Mouse (Mus musculus): Measurements from ENCODE around the gene Dock4.

Dock4 gene

GRCm38 (mm10) chr12:40511643-40512369 lies 66.1 kb downstream of the Dock4 start:
- CTCF ChIA-PET, result interaction anchor here (0.6 kb wide), 1 partner anchor 113 kb away, joined by 3 read pairs; no protein-coding TSS in a partner anchor

GRCm38 (mm10) chr12:40512370-40512693 lies 66.6 kb downstream of the Dock4 start:
- CTCF ChIA-PET, result no interaction called here

DNA sequence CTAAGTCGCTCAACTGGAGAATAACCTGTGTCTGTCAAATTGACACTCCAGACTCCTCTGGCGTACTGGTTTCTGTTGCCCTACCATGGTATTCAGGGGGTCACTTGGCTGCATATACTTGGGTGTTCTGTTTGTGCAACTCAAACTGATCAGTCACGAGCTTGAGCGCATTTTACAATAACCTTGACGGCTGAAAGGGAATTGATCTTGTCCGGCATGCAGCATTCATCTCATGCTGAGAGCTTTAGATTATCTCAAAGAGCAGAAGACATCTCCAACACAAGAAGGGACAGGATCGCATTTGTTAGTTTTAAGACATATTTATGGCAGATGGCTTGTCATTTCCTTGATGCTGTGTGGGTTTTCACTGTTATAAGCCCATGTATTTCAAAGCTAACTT lies 67.2 kb downstream of the Dock4 start:
- CTCF ChIA-PET, result interaction anchor here (1.4 kb wide), 1 partner anchor 290 kb away, joined by 5 read pairs; no protein-coding TSS in a partner anchor

DNA sequence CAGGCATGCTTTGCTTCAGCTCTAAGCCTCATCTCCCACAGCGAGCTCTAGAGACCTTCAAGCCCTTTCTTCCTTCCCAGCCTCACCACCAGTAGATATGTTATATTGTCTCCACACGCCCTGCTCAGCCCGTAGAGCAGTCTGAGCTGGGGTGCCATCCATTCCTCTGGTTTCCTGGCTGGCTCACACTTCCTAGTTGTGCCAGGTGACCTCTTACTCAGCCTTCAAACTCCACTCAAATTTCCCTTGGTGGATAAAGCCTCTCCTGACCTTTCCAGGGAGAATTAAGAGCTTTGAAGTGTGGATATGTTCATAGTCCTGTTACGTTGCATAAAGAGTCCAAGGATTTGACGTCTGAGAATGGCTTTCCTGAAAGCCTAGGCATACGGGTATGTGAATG lies 68.3 kb downstream of the Dock4 start:
- CTCF ChIA-PET, result interaction anchor here (1.4 kb wide), 1 partner anchor 291 kb away, joined by 5 read pairs; no protein-coding TSS in a partner anchor

GRCm38 (mm10) chr12:40522468-40522867 lies 76.7 kb downstream of the Dock4 start:
- CTCF ChIA-PET, result no interaction called here

DNA sequence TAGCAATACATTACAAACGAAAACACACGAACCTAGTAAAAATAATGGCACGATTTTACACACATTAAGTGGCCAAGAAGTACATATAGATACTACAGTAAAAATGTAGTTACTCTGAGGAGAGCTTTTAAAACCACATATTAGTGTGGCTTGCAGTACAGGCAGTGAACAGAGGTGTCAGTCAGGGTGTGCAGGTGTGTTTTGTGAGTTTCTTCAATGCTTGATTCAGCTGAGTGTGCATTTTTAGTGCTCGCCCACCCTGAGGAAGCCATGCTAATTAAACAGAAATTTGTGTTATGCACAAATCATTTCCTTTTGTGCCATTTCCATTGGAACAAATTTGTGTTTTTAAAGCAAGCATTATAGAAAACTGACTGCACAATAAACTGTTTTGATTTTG lies 77.3 kb downstream of the Dock4 start:
- CTCF ChIA-PET, result no interaction called here

- CTCF ChIA-PET, result no interaction called here
Measured at GRCm38 (mm10) chr12:40525045-40525444, 79.3 kb downstream of the Dock4 start.

DNA sequence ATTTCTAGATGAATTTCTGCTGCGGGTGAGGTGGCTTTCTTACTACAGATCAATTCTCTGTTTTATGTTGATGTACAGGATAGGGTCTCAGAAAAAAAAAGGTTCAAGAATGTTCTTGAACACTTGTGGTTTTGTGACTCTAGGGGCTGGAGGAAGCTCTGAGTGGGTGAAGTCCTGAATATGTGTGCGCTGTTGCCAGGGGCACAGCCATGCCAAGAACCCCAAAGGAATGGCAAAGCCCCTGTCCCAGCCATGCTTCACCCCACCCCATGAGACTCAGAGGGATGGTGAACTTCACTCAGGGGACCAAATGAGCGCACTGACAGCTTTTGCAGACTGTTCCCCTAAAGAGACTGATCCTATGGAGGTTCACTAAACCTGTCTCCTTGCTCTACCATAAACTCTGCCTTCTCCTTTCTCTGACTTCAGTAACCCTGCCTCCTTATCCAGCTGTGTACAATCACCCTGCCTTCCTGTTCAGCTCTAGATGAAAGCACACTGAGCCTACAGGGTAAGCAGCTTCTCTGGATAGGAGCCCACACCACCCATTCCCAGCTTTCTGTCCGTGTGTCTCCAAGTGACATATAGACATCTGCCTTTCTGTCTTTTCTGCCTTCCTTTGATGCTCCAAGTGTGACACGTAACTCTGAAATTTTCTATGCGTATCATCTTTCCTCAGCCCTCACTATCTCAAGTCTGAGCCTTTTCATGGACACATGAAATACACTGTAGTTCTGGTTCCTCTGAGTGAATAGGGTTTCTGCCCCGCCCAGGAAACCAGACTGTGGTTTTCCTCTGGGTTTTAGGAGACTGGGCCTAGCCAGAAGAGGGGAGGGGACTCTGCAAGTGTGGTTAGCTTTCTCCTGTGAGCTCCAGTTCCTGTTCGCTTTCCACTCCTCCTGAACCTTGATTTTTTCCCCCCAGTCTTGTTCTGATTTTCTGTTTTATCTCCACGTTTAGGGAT lies 90.2 kb downstream of the Dock4 start:
- CTCF ChIA-PET, result interaction anchor here (0.6 kb wide), 1 partner anchor 401 kb away, joined by 4 read pairs; no protein-coding TSS in a partner anchor

DNA sequence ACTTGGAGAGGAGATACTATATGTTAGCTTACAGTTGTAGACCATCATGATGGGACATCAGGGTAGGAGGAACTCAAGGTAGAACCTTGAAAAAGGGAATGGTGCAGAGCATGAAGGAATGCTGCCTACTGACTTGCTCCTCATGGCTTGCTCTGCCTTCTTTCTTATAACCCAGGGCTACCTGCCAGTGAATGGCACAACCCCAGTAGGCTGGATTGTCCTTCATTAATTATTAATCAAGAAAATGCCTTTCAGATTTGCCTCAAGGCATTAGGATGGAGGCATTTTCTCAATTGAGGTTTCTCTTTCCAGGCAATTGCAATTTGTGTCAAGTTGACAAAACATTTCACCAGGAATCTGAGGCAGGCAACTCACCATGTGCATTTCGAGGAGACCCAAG lies 92.1 kb downstream of the Dock4 start:
- CTCF ChIA-PET, result no interaction called here

DNA sequence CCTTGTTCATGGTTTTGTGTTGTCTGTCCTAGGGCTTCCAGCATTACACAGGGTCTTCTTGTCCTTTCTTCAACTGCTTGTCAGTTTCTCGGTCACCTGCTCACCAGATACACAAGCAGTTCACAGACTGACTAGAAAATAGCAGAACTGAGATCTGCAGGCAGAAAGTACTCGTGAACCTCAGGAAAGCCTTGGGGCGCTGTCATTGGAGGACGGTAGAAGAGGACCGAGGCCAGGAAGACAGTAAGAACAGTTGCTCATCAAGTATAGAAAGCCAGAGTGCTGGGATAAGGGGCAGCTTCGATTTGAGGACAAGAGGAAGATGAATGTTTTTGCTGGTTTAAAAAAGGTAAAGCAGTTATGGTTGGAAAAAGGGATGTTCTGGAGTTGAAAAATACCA lies 92.6 kb downstream of the Dock4 start:
- CTCF ChIA-PET, result no interaction called here

GRCm38 (mm10) chr12:40538780-40539179 lies 93.0 kb downstream of the Dock4 start:
- CTCF ChIA-PET, result no interaction called here

- CTCF ChIA-PET, result no interaction called here
Measured at GRCm38 (mm10) chr12:40544273-40544672, 98.5 kb downstream of the Dock4 start.

DNA sequence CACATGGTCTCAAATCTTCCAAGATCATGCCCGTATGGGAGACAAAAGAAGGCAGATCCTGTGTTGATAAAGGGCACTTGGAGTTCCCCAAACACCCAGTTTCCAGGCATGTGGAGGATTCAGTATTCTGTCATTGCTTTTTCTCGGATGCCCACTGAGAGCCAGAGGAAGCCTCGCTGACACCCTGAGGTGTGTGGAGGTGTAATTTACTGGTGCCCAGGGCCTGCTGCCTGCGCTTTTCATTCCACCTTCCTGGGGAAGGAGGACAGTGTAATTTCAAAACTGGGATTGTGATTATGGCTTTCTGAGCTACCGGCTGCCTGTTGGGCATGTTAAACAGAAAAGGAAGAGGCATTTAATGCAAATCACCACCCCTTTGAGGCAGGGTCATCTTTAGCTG lies 101.1 kb downstream of the Dock4 start:
- CTCF ChIA-PET, result no interaction called here

DNA sequence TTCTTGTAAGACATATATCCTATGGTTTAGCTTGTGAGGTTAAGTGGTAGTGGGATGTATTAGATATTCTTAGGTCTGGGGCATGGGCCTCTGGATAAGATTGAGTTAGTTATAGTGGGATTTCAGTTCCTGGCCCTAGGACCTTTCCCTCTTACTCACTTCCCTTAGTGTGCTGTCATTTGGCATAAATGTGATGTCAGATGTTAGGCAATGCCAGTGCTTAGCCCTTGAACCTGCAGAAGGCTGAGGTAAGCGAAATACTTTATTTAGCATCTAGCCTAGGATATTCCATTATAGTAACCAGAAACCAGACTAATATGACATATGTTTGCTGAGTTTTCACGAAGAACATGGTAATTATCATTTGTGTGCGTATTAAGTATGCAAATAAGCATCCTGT lies 105.6 kb downstream of the Dock4 start:
- CTCF ChIA-PET, result no interaction called here

- CTCF ChIA-PET, result interaction anchor here (0.5 to 0.6 kb wide), 2 partner anchors 227 to 401 kb away, joined by 3 read pairs; no protein-coding TSS in a partner anchor
Measured at GRCm38 (mm10) chr12:40552201-40552600, 106.4 kb downstream of the Dock4 start.

DNA sequence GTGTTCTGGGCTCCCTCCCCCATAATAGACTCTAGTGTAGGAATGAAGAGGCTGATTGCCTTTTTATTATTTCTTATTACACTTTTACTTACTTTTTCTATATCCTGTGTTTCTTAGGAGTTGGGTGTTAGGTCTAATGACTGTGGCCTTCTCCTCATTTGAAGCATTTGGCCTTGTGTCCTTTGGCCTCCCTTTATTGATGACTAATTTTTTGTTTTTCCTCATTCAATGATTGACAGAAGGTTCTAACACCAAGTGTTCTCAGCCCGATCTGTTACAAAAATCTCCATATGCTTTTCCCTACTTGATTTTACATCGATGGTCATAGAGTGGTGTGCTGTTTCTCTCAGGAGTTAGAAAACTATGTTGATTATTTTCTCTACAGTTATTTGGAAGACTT lies 108.2 kb downstream of the Dock4 start:
- CTCF ChIA-PET, result no interaction called here

- CTCF ChIA-PET, result no interaction called here
Measured at GRCm38 (mm10) chr12:40554941-40555511, 109.3 kb downstream of the Dock4 start.

DNA sequence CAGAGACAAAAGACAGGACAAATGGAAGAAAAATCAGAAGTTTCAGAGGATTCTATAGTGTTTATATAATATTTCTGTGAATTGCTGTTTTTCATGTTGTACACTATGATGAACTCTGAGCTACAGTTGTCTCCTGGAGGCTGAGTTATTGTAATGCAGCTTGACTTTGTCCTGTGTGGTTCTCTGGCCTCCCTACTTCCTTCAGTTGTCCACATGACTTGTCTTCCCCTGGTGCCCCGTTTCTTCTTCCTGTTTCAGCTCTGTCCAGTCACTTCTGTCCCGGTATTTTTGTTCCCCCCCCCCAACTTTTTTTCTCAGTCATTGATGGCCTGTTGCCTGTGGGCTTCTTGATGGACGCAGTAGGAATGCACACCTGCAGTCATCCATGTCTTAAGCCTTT lies 112.8 kb downstream of the Dock4 start:
- CTCF ChIA-PET, result interaction anchor here (0.6 kb wide), 1 partner anchor 201 kb away, joined by 6 read pairs; no protein-coding TSS in a partner anchor

DNA sequence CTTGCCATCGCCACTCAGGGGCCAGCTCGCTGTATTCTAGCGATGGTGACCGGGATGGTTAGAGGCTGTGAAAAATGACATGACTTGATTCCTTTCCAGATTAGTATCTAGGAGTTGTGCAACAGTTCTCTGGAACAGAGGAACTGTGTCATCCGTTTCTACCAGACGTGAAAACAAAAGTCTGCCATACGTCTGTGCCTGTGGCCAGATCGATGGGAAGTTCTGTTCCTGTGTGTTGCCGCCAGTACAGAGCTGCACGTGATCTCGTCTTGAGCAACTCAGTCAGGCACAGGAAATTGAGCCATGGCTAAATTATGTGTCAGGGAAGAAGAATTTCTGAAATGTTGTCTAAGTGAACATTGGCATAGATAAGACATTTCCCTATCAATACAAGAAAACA lies 113.4 kb downstream of the Dock4 start:
- CTCF ChIA-PET, result interaction anchor here (0.6 kb wide), 1 partner anchor 201 kb away, joined by 6 read pairs; no protein-coding TSS in a partner anchor

DNA sequence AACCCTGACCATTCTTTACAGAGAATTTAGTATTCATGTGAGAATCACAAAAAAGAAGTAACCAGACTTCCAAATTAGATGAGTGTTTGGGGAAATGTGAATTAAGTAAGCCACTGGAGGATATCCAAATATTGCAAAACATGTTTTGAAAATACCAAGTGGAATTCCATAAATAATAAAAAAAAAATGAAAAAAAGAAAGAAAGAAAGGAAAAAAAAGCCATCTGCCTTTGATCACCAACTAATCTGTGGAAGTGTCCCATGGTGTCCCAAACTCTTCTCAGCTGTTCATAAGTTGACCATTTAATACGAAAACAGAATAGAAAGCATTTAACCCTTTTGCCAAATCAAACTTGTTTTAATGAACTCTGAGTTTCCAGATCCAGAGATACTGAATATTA lies 118.0 kb downstream of the Dock4 start:
- CTCF ChIA-PET, result no interaction called here

DNA sequence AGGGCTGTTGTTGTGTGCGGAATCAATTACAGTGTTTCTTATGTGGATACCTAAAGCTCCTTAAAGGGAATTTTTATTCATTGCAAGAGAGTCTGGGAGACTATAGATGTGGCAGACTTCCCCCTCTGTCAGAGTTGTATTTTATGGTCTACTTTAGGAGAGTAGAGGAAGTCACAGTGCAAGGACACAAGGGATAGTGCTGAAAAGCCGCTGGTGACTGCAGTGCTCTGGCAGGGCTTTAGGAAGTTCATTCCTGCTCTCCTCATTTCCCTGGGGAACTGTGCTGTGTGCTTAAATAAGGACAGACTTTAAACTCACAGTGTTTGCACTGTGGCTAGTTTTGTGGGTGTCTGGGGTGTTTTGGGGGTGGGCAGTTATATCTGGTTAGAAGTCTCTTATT lies 118.5 kb downstream of the Dock4 start:
- CTCF ChIA-PET, result no interaction called here

- CTCF ChIA-PET, result no interaction called here
Measured at GRCm38 (mm10) chr12:40568365-40568885, 122.7 kb downstream of the Dock4 start.
